ENCODE assay signal across 22 mouse cellular contexts in genomic region chrX:71482244-71482643, GRCm38 (mm10). TPM values are rescaled to one million over a fixed set of nuclear protein-coding genes. Genes with fewer than 3 reads are reported as not detected.
A peak's percentile ranks its signal among the peaks of the same experiment; 100 is the strongest.
DNase-seq lines count a peak whose midpoint lies in the region; ATAC-seq and TF ChIP-seq lines count a peak whose summit lies in the region.
"Had no signal": no experiment of that assay in that cellular context is flagged by ENCODE, and none has a peak within 500 bp of the region (broad histone marks: within the 10 kb centered on the region; RNA-seq: fewer than 3 reads in every experiment).

No protein-coding gene starts in this region.

- H3K4me1 ChIP-seq in liver, embryonic 12.5 days = peaks cover 20% of the 10 kb centered on the region
- H3K4me1 ChIP-seq in liver, postnatal 0 days (ENCODE audit: insufficient read depth) = no peaks in the 10 kb centered on the region
- H3K4me1 ChIP-seq in liver, embryonic 14.5 days (replicated peaks; ENCODE audit: control insufficient read depth in 2 of 2, insufficient read depth in 2 of 2, low read length in 1 of 2) = peaks cover 0 to 6% of the 10 kb centered on the region in 2 experiments; a peak in 2 of 4 replicates
- H3K4me1 ChIP-seq in liver, embryonic 11.5 days (replicated peaks; ENCODE audit: control insufficient read depth, insufficient read depth, low read length) = no peaks in the 10 kb centered on the region
- peaks cover 3% of the 10 kb centered on the region for H3K4me1 ChIP-seq in liver, embryonic 16.5 days (ENCODE audit: control insufficient read depth, low read depth, low read length)
- H3K4me1 ChIP-seq: embryonic facial prominence, embryonic 13.5 days; embryonic facial prominence, embryonic 15.5 days; forebrain, embryonic 10.5 days; forebrain, embryonic 12.5 days had no signal

- peak overlapping the region; percentile 30; the same call in 1 of the 2 replicates for H3K27ac ChIP-seq in liver, embryonic 12.5 days
- no peak overlapping the region for H3K27ac ChIP-seq in liver, postnatal 0 days (ENCODE audit: low read depth)
- no peak overlapping the region for H3K27ac ChIP-seq in liver, embryonic 14.5 days
- H3K27ac ChIP-seq in liver, embryonic 11.5 days (ENCODE audit: low read depth, low read length) = no peak overlapping the region
- no peak overlapping the region for H3K27ac ChIP-seq in liver, embryonic 16.5 days (ENCODE audit: low read length)
- H3K27ac ChIP-seq: embryonic facial prominence, embryonic 13.5 days; embryonic facial prominence, embryonic 15.5 days; forebrain, embryonic 10.5 days; forebrain, embryonic 12.5 days had no signal

- DNase-seq in liver, postnatal 0 days = no peak
- no peak for DNase-seq in liver, embryonic 14.5 days (ENCODE audit: low read depth in 3 of 3, low spot score in 3 of 3)
- DNase-seq in liver, embryonic 11.5 days (ENCODE audit: low spot score) = no peak
- no peak for DNase-seq in urinary bladder, adult 2 months (ENCODE audit: low spot score)
- DNase-seq: adrenal gland, adult 2 months; adrenal gland, postnatal 10 days; adrenal gland, postnatal 25 days; cerebellum, adult 11 months; cerebellum, adult 18-20 months; cerebellum, adult 8-10 months; cerebellum, adult 9-11 months; cerebellum, postnatal 14 days; cerebellum, postnatal 36 days; embryo, embryonic 11 days had no signal

- no peaks in the 10 kb centered on the region for H3K9me3 ChIP-seq in liver, embryonic 12.5 days (replicated peaks)
- H3K9me3 ChIP-seq in liver, postnatal 0 days (ENCODE audit: low read length) = no peaks in the 10 kb centered on the region
- H3K9me3 ChIP-seq in liver, embryonic 14.5 days (ENCODE audit: control insufficient read depth, low read length) = no peaks in the 10 kb centered on the region
- H3K9me3 ChIP-seq in liver, embryonic 11.5 days (ENCODE audit: control insufficient read depth, low read length) = no peaks in the 10 kb centered on the region
- H3K9me3 ChIP-seq in liver, embryonic 16.5 days (replicated peaks; ENCODE audit: control insufficient read depth, low read length) = no peaks in the 10 kb centered on the region
- H3K9me3 ChIP-seq: embryonic facial prominence, embryonic 13.5 days; embryonic facial prominence, embryonic 15.5 days; forebrain, embryonic 10.5 days; forebrain, embryonic 12.5 days had no signal

- ATAC-seq in liver, embryonic 12.5 days = peak; percentile 76
- no peak for ATAC-seq in liver, postnatal 0 days
- ATAC-seq in liver, embryonic 14.5 days (ENCODE audit: insufficient read depth) = peak; percentile 41; the same call in 1 of the 2 replicates
- no peak for ATAC-seq in liver, embryonic 11.5 days (replicated peaks; ENCODE audit: low FRiP score)
- ATAC-seq in liver, embryonic 16.5 days (ENCODE audit: low read depth) = peak; percentile 76
- ATAC-seq: forebrain, embryonic 14.5 days had no signal

- no peak overlapping the region for H3K4me2 ChIP-seq in liver, embryonic 12.5 days
- H3K4me2 ChIP-seq in liver, postnatal 0 days (ENCODE audit: low read depth, low read length) = no peak overlapping the region
- H3K4me2 ChIP-seq in liver, embryonic 14.5 days (ENCODE audit: low read depth) = no peak overlapping the region
- H3K4me2 ChIP-seq in liver, embryonic 11.5 days = no peak overlapping the region
- no peak overlapping the region for H3K4me2 ChIP-seq in liver, embryonic 16.5 days (ENCODE audit: low read depth, low read length)
- H3K4me2 ChIP-seq: embryonic facial prominence, embryonic 13.5 days; embryonic facial prominence, embryonic 15.5 days; forebrain, embryonic 12.5 days had no signal

- WGBS in liver, embryonic 12.5 days (ENCODE audit: insufficient replicate concordance) = 68% methylated on average over 2 of the region's 2 CpGs
- WGBS in liver, postnatal 0 days (ENCODE audit: insufficient replicate concordance) = 80% methylated on average over 2 of the region's 2 CpGs
- 69% methylated on average over 2 of the region's 2 CpGs for WGBS in liver, embryonic 14.5 days (ENCODE audit: insufficient replicate concordance)
- 76% methylated on average over 2 of the region's 2 CpGs for WGBS in liver, embryonic 11.5 days
- WGBS in liver, embryonic 16.5 days (ENCODE audit: insufficient replicate concordance) = 53% methylated on average over 2 of the region's 2 CpGs

- H3K36me3 ChIP-seq in liver, embryonic 12.5 days = peaks cover 5% of the 10 kb centered on the region; the same call in 1 of the 2 replicates
- H3K36me3 ChIP-seq in liver, postnatal 0 days (replicated peaks; ENCODE audit: insufficient read depth, low read length) = no peaks in the 10 kb centered on the region
- H3K36me3 ChIP-seq in liver, embryonic 14.5 days (replicated peaks; ENCODE audit: control insufficient read depth, insufficient read depth, low read depth) = no peaks in the 10 kb centered on the region
- H3K36me3 ChIP-seq in liver, embryonic 11.5 days (ENCODE audit: control insufficient read depth, insufficient read depth, low read length) = no peaks in the 10 kb centered on the region
- no peaks in the 10 kb centered on the region for H3K36me3 ChIP-seq in liver, embryonic 16.5 days (ENCODE audit: control insufficient read depth, insufficient read depth)
- H3K36me3 ChIP-seq: embryonic facial prominence, embryonic 13.5 days; embryonic facial prominence, embryonic 15.5 days; forebrain, embryonic 10.5 days; forebrain, embryonic 12.5 days had no signal

- TF ChIP-seq EP300 in liver, postnatal 0 days (IDR thresholded peaks at IDR 0.05; ENCODE audit: low read depth) = no peak
- peak; percentile 55 for TF ChIP-seq EP300 in liver, embryonic 14.5 days (IDR thresholded peaks at IDR 0.05; ENCODE audit: low read depth)

- H3K9ac ChIP-seq in liver, embryonic 12.5 days = no peak overlapping the region
- no peak overlapping the region for H3K9ac ChIP-seq in liver, postnatal 0 days (replicated peaks)
- H3K9ac ChIP-seq in liver, embryonic 14.5 days (replicated peaks) = no peak overlapping the region
- H3K9ac ChIP-seq in liver, embryonic 11.5 days (ENCODE audit: low read depth, low read length) = no peak overlapping the region
- no peak overlapping the region for H3K9ac ChIP-seq in liver, embryonic 16.5 days (ENCODE audit: low read depth, low read length)
- H3K9ac ChIP-seq: embryonic facial prominence, embryonic 13.5 days; embryonic facial prominence, embryonic 15.5 days; forebrain, embryonic 12.5 days had no signal

- TF ChIP-seq CTCF in liver, postnatal 0 days (IDR thresholded peaks at IDR 0.05; ENCODE audit: low read depth) = no peak
- TF ChIP-seq CTCF in liver, embryonic 14.5 days (IDR thresholded peaks at IDR 0.05; ENCODE audit: low read depth) = no peak

- H3K27me3 ChIP-seq in liver, embryonic 12.5 days (replicated peaks) = no peaks in the 10 kb centered on the region
- no peaks in the 10 kb centered on the region for H3K27me3 ChIP-seq in liver, postnatal 0 days (ENCODE audit: insufficient read depth, low read length)
- H3K27me3 ChIP-seq in liver, embryonic 14.5 days (ENCODE audit: control insufficient read depth, insufficient read depth, low read length) = no peaks in the 10 kb centered on the region
- no peaks in the 10 kb centered on the region for H3K27me3 ChIP-seq in liver, embryonic 11.5 days (replicated peaks; ENCODE audit: control insufficient read depth, insufficient read depth, low read length)
- no peaks in the 10 kb centered on the region for H3K27me3 ChIP-seq in liver, embryonic 16.5 days (ENCODE audit: control insufficient read depth, insufficient read depth, low read depth, low read length)
- H3K27me3 ChIP-seq: embryonic facial prominence, embryonic 13.5 days; embryonic facial prominence, embryonic 15.5 days; forebrain, embryonic 12.5 days had no signal

- H3K4me3 ChIP-seq in liver, embryonic 12.5 days = no peak overlapping the region
- no peak overlapping the region for H3K4me3 ChIP-seq in liver, postnatal 0 days (ENCODE audit: low read depth, low read length)
- no peak overlapping the region for H3K4me3 ChIP-seq in liver, embryonic 14.5 days (ENCODE audit: insufficient read depth in 1 of 2, low read depth in 2 of 2, low read length in 2 of 2)
- no peak overlapping the region for H3K4me3 ChIP-seq in liver, embryonic 11.5 days (ENCODE audit: low read depth, low read length)
- no peak overlapping the region for H3K4me3 ChIP-seq in liver, embryonic 16.5 days (ENCODE audit: low read depth, low read length)
- H3K4me3 ChIP-seq: embryonic facial prominence, embryonic 13.5 days; embryonic facial prominence, embryonic 15.5 days; erythroblast, embryonic 14.5 days; forebrain, embryonic 10.5 days; forebrain, embryonic 12.5 days had no signal

RNA-seq across cellular contexts. Expression of gene Cd99l2, which starts 10.4 kb away (rescaled TPM):
- polyA plus RNA-seq in liver, embryonic 12.5 days (2016; fragmentation: Nextera tagmentation; extraction: Ambion mirVana) = 13.8 and 14.9 TPM in 2 replicates
- polyA plus RNA-seq in liver, postnatal 0 days (2015; fragmentation: Nextera tagmentation; extraction: Ambion mirVana) = 5.7 and 6.2 TPM in 2 replicates
- polyA plus RNA-seq in liver, embryonic 14.5 days (2012; rRNA removed) = 5.7 and 7.2 TPM in 2 replicates
- polyA plus RNA-seq in liver, embryonic 14.5 days (2014; fragmentation: Nextera tagmentation; extraction: Ambion mirVana) = 7.2 and 9.7 TPM in 2 replicates
- 17.2 and 19.0 TPM in 2 replicates for polyA plus RNA-seq in liver, embryonic 11.5 days (2014; fragmentation: Nextera tagmentation; extraction: Ambion mirVana)
- 10.8 and 11.1 TPM in 2 replicates for polyA plus RNA-seq in liver, embryonic 16.5 days (2015; fragmentation: Nextera tagmentation; extraction: Ambion mirVana)
- polyA plus RNA-seq in urinary bladder, adult 2 months (2012; rRNA removed) = 41.5 and 50.6 TPM in 2 replicates

Comparison
In these comparisons a context has a peak if more than half of its experiments do, and no peak if none do; other contexts are left out.
1. ATAC-seq: peak in liver, embryonic 12.5 days (single experiment), liver, embryonic 14.5 days (single experiment) and liver, embryonic 16.5 days (single experiment); none in liver, postnatal 0 days (single experiment) and liver, embryonic 11.5 days (single experiment).